Mouse (Mus musculus) ES-E14 (cell line): ENCODE measurements around the gene Eif4e3. TPM values are rescaled to one million over a fixed set of nuclear protein-coding genes. Genes with fewer than 3 reads are reported as not detected.

Experiments used
- DNase-seq: peaks from one replicate; pipeline ENCODE4 v3.0.0-alpha.2; 2013; ENCODE audit warnings: low read depth, low spot score
- H3K27ac ChIP-seq: 2 replicates; pipeline ENCODE4 v1.5.1; 2012; ENCODE audit warnings: low read depth, mild to moderate bottlenecking, low read length, moderate library complexity, mixed read lengths; ENCODE audit not compliant: poor library complexity, insufficient read depth, severe bottlenecking
- H3K36me3 ChIP-seq: 2 replicates; pipeline ENCODE4 v1.6.1; 2012; ENCODE audit warnings: mild to moderate bottlenecking, low read length, moderate library complexity, mixed read lengths; ENCODE audit not compliant: control insufficient read depth, poor library complexity, insufficient read depth, severe bottlenecking
- H3K4me1 ChIP-seq, 2 experiments: fragments of 150-350 bp in 1 of 2; sonication (generic) in 1 of 2; 2 replicates each; pipeline ENCODE4 v1.6.1; 2012; ENCODE audit warnings: low read length in 2 of 2, mild to moderate bottlenecking in 1 of 2, mixed read lengths in 1 of 2; ENCODE audit not compliant: control insufficient read depth in 2 of 2, insufficient read depth in 2 of 2, poor library complexity in 1 of 2
- H3K4me3 ChIP-seq, 2 experiments: fragments of 150-350 bp in 1 of 2; sonication (generic) in 1 of 2; 2 replicates each; pipeline ENCODE4 v1.5.1; 2012; ENCODE audit warnings: low read length in 2 of 2, low read depth in 1 of 2, mild to moderate bottlenecking in 1 of 2, mixed read lengths in 1 of 2; ENCODE audit not compliant: insufficient read depth in 1 of 2, poor library complexity in 1 of 2, severe bottlenecking in 1 of 2
- H3K9ac ChIP-seq: 2 replicates; pipeline ENCODE4 v1.6.1; 2012; ENCODE audit warnings: low read depth, mild to moderate bottlenecking, low read length, mixed read lengths; ENCODE audit not compliant: poor library complexity, insufficient read depth, severe bottlenecking
- H3K9me3 ChIP-seq: fragments of 150-350 bp; sonication (generic); 2 replicates; pipeline ENCODE4 v1.6.1; 2012; ENCODE audit warnings: low read depth, mild to moderate bottlenecking, low read length; ENCODE audit not compliant: control insufficient read depth, insufficient read depth
- CHD2 ChIP-seq: IDR thresholded peaks from 2 replicates; pipeline ENCODE4 v1.6.1; 2014; ENCODE audit warnings: mild to moderate bottlenecking, low read depth, low read length, inconsistent platforms
- HCFC1 ChIP-seq: IDR thresholded peaks from 2 replicates; pipeline ENCODE4 v1.6.1; 2012; ENCODE audit warnings: low read length, inconsistent platforms, borderline replicate concordance; ENCODE audit not compliant: insufficient read depth
- MAFK ChIP-seq: IDR thresholded peaks from 2 replicates; pipeline ENCODE4 v1.6.1; 2014; ENCODE audit warnings: mild to moderate bottlenecking, low read depth, low read length, inconsistent platforms; ENCODE audit not compliant: insufficient read depth
- ZC3H11A ChIP-seq: IDR thresholded peaks from 2 replicates; pipeline ENCODE4 v1.6.1; 2012; ENCODE audit warnings: low read depth, mild to moderate bottlenecking, inconsistent platforms, low read length, borderline replicate concordance
- ZNF384 ChIP-seq: IDR thresholded peaks from 2 replicates; pipeline ENCODE4 v1.6.1; 2012; ENCODE audit warnings: low read depth, low read length, inconsistent platforms
- in situ Hi-C, 2 experiments: fragments of 600-800 bp; cut with MboI; formaldehyde crosslinking; loops; one replicate each; pipeline ENCODE4 v1.15.1; 2025; ENCODE audit warnings: low sequenced_read_pairs in 2 of 2, inconsistent platforms in 1 of 2; ENCODE audit not compliant: unreplicated experiment in 2 of 2
- total RNA-seq: library from RNA; depleted of rRNA; stranded (reverse); fragments of 300-350 nt; gene quantifications from 2 replicates; pipeline ENCODE4 v1.2.3, GENCODE M21; 2012

Eif4e3 gene
- total RNA-seq, 1 experiment: 1.4 TPM

GRCm38 (mm10) chr6:99619964-99620363 is 46.6 kb downstream of the Eif4e3 start:
- in situ Hi-C loops: no loop called here
- no peak for DNase-seq
- H3K4me1 ChIP-seq: peaks cover 2 to 13% of the 10 kb centered on the region in 2 experiments; a peak in 2 of 4 replicates
- no peaks in the 10 kb centered on the region for H3K36me3 ChIP-seq
- TF ChIP-seq ZC3H11A: no peak
- no peak for TF ChIP-seq MAFK
- TF ChIP-seq ZNF384: no peak
- TF ChIP-seq HCFC1: no peak
- no peak for TF ChIP-seq CHD2
- H3K27ac ChIP-seq: no peak overlapping the region
- H3K9ac ChIP-seq: no peak overlapping the region
- H3K9me3 ChIP-seq: no peaks in the 10 kb centered on the region
- no peak overlapping the region for H3K4me3 ChIP-seq

DNA sequence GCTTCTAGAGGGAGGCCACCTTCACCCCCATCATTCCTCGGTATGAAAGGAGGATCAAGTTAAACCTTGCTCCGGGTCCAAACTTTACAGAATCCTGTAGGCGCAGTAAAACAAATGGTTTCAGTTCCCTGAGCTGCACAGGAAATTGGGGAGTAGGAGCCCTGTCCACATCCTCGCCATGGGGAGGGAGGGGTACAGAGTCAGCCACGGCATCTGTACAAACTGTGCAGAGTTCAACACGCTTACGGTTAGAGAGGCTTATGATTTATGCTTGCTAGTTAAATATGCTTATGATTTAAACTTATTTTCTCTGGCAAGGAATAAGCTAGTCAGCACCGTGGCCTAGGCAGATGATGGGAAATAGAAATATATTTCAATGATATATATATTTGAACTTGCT is 47.1 kb downstream of the Eif4e3 start:
- Histone ChIP-seq H3K9me3 (no peaks in the 10 kb centered on the region), H3K9ac (no peak overlapping the region), H3K4me3 (no peak overlapping the region), H3K36me3 (no peaks in the 10 kb centered on the region), H3K27ac (no peak overlapping the region), H3K4me1 (peaks cover 3 to 15% of the 10 kb centered on the region in 2 experiments; a peak in 2 of 4 replicates)
- DNase-seq: no peak
- no peak for TF ChIP-seq MAFK
- TF ChIP-seq ZNF384: no peak
- TF ChIP-seq CHD2: no peak
- TF ChIP-seq HCFC1: no peak
- no peak for TF ChIP-seq ZC3H11A
- in situ Hi-C loops: no loop called here

DNA sequence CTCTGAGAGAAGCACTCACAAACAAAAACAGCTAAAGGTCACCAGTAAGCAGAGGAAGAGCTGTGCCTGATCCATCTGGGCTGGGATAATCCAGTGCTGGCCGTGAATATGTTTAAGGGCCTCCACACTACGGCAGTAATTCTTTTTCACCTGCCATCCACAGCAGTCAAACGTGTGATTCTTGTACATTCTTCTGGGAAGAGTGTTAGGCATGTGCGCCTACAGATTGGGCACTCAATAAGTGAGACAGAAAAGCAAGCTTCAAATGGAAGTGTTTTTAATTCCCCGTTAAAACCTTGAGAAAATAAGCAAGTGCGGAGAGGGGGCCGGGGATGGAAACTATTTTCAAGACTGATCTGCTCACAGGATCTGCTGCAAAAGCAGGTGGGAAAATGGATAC is 48.7 kb downstream of the Eif4e3 start:
- H3K36me3 ChIP-seq: no peaks in the 10 kb centered on the region
- H3K4me1 ChIP-seq: peaks cover 2 to 13% of the 10 kb centered on the region in 2 experiments; a peak in 2 of 4 replicates
- no peak overlapping the region for H3K27ac ChIP-seq
- H3K4me3 ChIP-seq: no peak overlapping the region
- H3K9ac ChIP-seq: no peak overlapping the region
- no peak for TF ChIP-seq CHD2
- TF ChIP-seq ZNF384: no peak
- TF ChIP-seq HCFC1: no peak
- no peak for TF ChIP-seq ZC3H11A
- no peak for TF ChIP-seq MAFK
- H3K9me3 ChIP-seq: no peaks in the 10 kb centered on the region
- no peak for DNase-seq
- in situ Hi-C loops: no loop called here

DNA sequence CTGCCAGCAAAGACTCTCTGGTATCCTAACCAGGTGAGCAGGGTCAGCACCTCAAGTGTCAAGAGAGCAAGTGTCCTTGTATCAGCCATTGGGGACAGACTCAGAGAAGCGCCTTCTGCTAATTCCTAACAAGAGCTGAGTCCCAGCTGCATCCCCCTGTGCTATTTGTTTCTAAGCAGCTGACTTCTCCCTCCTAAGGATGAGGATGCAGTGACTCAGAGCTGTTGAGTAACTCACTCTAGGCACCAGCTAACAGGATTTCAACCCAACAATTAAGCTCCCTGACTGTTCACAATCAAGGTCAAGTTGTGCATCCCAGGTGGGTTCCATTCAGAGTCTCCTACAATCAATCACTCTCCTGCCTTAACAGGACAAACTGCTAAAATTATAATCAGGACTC is 49.2 kb downstream of the Eif4e3 start:
- Histone ChIP-seq H3K4me1 (peaks cover 2 to 11% of the 10 kb centered on the region in 2 experiments; a peak in 2 of 4 replicates), H3K4me3 (no peak overlapping the region), H3K36me3 (no peaks in the 10 kb centered on the region), H3K9me3 (no peaks in the 10 kb centered on the region), H3K27ac (no peak overlapping the region), H3K9ac (no peak overlapping the region)
- TF ChIP-seq CHD2: no peak
- TF ChIP-seq ZNF384: no peak
- DNase-seq: no peak
- in situ Hi-C loops: no loop called here

- H3K4me3 ChIP-seq: 0 out of 4 replicates have a peak overlapping the region, but pooled peaks of 1 of the 2 experiments have one; percentile 25
- peaks cover 2 to 11% of the 10 kb centered on the region in 2 experiments; a peak in 2 of 4 replicates for H3K4me1 ChIP-seq
- TF ChIP-seq ZNF384 (no peak), CHD2 (0 out of 2 replicates have a peak, but pooled peaks have one; percentile 19)
- H3K36me3 ChIP-seq: no peaks in the 10 kb centered on the region
- no peaks in the 10 kb centered on the region for H3K9me3 ChIP-seq
- no peak overlapping the region for H3K9ac ChIP-seq
- H3K27ac ChIP-seq: no peak overlapping the region; the same call in 1 of the 2 replicates
- DNase-seq: peak; percentile 56
- in situ Hi-C loops: no loop called here
Observed at GRCm38 (mm10) chr6:99615272-99615751, 51.3 kb downstream of the Eif4e3 start.
